Mouse (Mus musculus) stomach, embryonic 15.5 days (tissue): ENCODE results near the gene Speer1. TPM values are rescaled to one million over a fixed set of nuclear protein-coding genes. Genes with fewer than 3 reads are reported as not detected.
"Not testable (repeated sequence)": the region's sequence is repeated elsewhere in the genome, so short reads cannot be mapped to it uniquely, and the experiment has no call there.

Experiments
- ATAC-seq: fragments of 200-750 bp; cut with Nextera tagmentation; 2 replicates; pipeline ENCODE4 v1.8.0; 2017; ENCODE audit warnings: low read depth, moderate number of reproducible peaks, moderate TSS enrichment; ENCODE audit not compliant: insufficient read depth, low FRiP score
- H3K27ac ChIP-seq: fragments of 300-500 bp; sonication (generic); 2 replicates; pipeline ENCODE4 v1.5.1; 2015; ENCODE audit warnings: mild to moderate bottlenecking, inconsistent platforms
- H3K27me3 ChIP-seq: fragments of 300-500 bp; sonication (generic); replicated peaks from 2 replicates; pipeline ENCODE4 v1.6.1; 2015; ENCODE audit warnings: inconsistent platforms
- H3K36me3 ChIP-seq: fragments of 300-500 bp; sonication (generic); 2 replicates; pipeline ENCODE4 v1.6.1; 2015; ENCODE audit warnings: inconsistent platforms
- H3K4me1 ChIP-seq: fragments of 300-500 bp; sonication (generic); 2 replicates; pipeline ENCODE4 v1.6.1; 2015; ENCODE audit warnings: inconsistent platforms
- H3K4me2 ChIP-seq: fragments of 300-500 bp; sonication (generic); 2 replicates; pipeline ENCODE4 v1.6.1; 2015; ENCODE audit warnings: mild to moderate bottlenecking, inconsistent platforms
- H3K4me3 ChIP-seq: fragments of 300-500 bp; sonication (generic); replicated peaks from 2 replicates; pipeline ENCODE4 v1.5.1; 2015; ENCODE audit warnings: inconsistent platforms
- H3K9ac ChIP-seq: fragments of 300-500 bp; sonication (generic); 2 replicates; pipeline ENCODE4 v1.6.1; 2015; ENCODE audit warnings: inconsistent platforms
- H3K9me3 ChIP-seq: fragments of 300-500 bp; sonication (generic); 2 replicates; pipeline ENCODE4 v1.6.1; 2016; ENCODE audit warnings: inconsistent platforms
- WGBS: fragments of 180-500 bp; shearing (Covaris S2); methylation state at CpG from one replicate; pipeline ENCODE4 v1.1.7; 2015; 5-methylcytosine and 5-hydroxymethylcytosine counted together
- polyA plus RNA-seq: library from polyadenylated mRNA; unstranded; fragments of >200 nt; fragmentation: Nextera tagmentation; extraction: Ambion mirVana; gene quantifications from 2 replicates; pipeline ENCODE4 v1.2.1, GENCODE M21; 2015

Gene Speer1
- polyA plus RNA-seq = not detected in 2 replicates

GRCm38 (mm10) chr5:11341216-11341615 lies at the start of gene Speer1:
Gene Speer1, plus strand, starts transcription at chr5:11341516.
- H3K9me3 ChIP-seq, H3K4me3 ChIP-seq, H3K4me1 ChIP-seq, H3K27me3 ChIP-seq, ATAC-seq, H3K9ac ChIP-seq, H3K27ac ChIP-seq, H3K4me2 ChIP-seq, H3K36me3 ChIP-seq: not testable (repeated sequence)
- WGBS = 90% methylated on average over 1 of the region's 4 CpGs

Other genes with a start within 250 kb of the Speer1 start
- gene Gm8879, start 213.9 kb upstream of the Speer1 start, polyA plus RNA-seq = not detected in 2 replicates
- not detected in 2 replicates for gene Gm5861, start 158.4 kb upstream of the Speer1 start, polyA plus RNA-seq
- not detected in 2 replicates for gene Gm8890, start 85.5 kb upstream of the Speer1 start, polyA plus RNA-seq
- gene Gm8897, start 74.9 kb downstream of the Speer1 start, polyA plus RNA-seq = not detected in 2 replicates
- gene Gm8906, start 161.2 kb downstream of the Speer1 start, polyA plus RNA-seq = not detected in 2 replicates